Mouse (Mus musculus) brain, embryonic 14.5 days (tissue): ENCODE measurements at regions not wholly inside any gene's neighbourhood (a gene's known extent, or its start where the extent isn't known, plus 50 kb on each side); places are given as distances from the start of the nearest gene placed in this dataset.

Experiments used
- DNase-seq: peaks from one replicate; pipeline ENCODE4 v3.0.0-alpha.2; 2011; ENCODE audit warnings: low read depth
- CTCF ChIP-seq: fragments of 200-500 bp; IDR thresholded peaks from 2 replicates; pipeline ENCODE4 v1.5.1; 2012; ENCODE audit warnings: inconsistent platforms, mild to moderate bottlenecking, moderate library complexity, borderline replicate concordance; ENCODE audit not compliant: insufficient read depth, insufficient read length; ENCODE audit errors: extremely low read depth
- POLR2A ChIP-seq: fragments of 200-500 bp; IDR thresholded peaks from 2 replicates; pipeline ENCODE4 v1.6.1; 2012; ENCODE audit warnings: mild to moderate bottlenecking, inconsistent platforms, borderline replicate concordance; ENCODE audit not compliant: poor library complexity, insufficient read depth, insufficient read length, severe bottlenecking; ENCODE audit errors: extremely low read depth

GRCm38 (mm10) chr8:115539600-115539999 is 168.0 kb downstream of the Maf start:
- TF ChIP-seq POLR2A (no peak), CTCF (no peak)
- DNase-seq, result no peak

GRCm38 (mm10) chr8:115538236-115538635 is 169.4 kb downstream of the Maf start:
- TF ChIP-seq CTCF, result no peak
- no peak for TF ChIP-seq POLR2A
- no peak for DNase-seq

- TF ChIP-seq CTCF (no peak), POLR2A (no peak)
- peak; percentile 70 for DNase-seq
Observed at GRCm38 (mm10) chr8:115537761-115538160, 169.8 kb downstream of the Maf start.

- no peak for TF ChIP-seq CTCF
- peak; percentile 28 for DNase-seq
Observed at GRCm38 (mm10) chr8:115536554-115537346, 170.8 kb downstream of the Maf start.

- DNase-seq, result no peak
Observed at GRCm38 (mm10) chr8:115536001-115536400, 171.6 kb downstream of the Maf start.

GRCm38 (mm10) chr8:115534030-115534429 is 173.6 kb downstream of the Maf start:
- no peak for DNase-seq
- TF ChIP-seq CTCF, result no peak
- TF ChIP-seq POLR2A, result no peak

More at GRCm38 (mm10) chr8:115536001-115536400, 171.6 kb downstream of the Maf start:
- TF ChIP-seq CTCF, result no peak
- TF ChIP-seq POLR2A, result no peak

GRCm38 (mm10) chr8:115531343-115531742 is 176.3 kb downstream of the Maf start:
- TF ChIP-seq CTCF (no peak), POLR2A (no peak)
- DNase-seq, result no peak

- no peak for TF ChIP-seq POLR2A
- TF ChIP-seq CTCF, result no peak
- no peak for DNase-seq
Observed at GRCm38 (mm10) chr8:115529568-115530342, 177.8 kb downstream of the Maf start.

GRCm38 (mm10) chr8:115528879-115529278 is 178.7 kb downstream of the Maf start:
- no peak for DNase-seq
- no peak for TF ChIP-seq POLR2A
- TF ChIP-seq CTCF, result no peak

GRCm38 (mm10) chr8:115525149-115525548 is 182.4 kb downstream of the Maf start:
- no peak for TF ChIP-seq CTCF
- no peak for TF ChIP-seq POLR2A
- DNase-seq, result no peak

GRCm38 (mm10) chr8:115524713-115525112 is 182.9 kb downstream of the Maf start:
- TF ChIP-seq POLR2A, result no peak
- no peak for TF ChIP-seq CTCF
- peak; percentile 18 for DNase-seq
